Mouse (Mus musculus): ENCODE measurements around the gene Ccl24. TPM values are rescaled to one million over a fixed set of nuclear protein-coding genes. Genes with fewer than 3 reads are reported as not detected.
"Not testable (repeated sequence)": the region's sequence is repeated elsewhere in the genome, so short reads cannot be mapped to it uniquely, and the experiment has no call there.

Gene Ccl24
- 7.9 and 8.5 TPM in 2 replicates for polyA plus RNA-seq (2014; fragmentation: Nextera tagmentation; extraction: Ambion mirVana)

GRCm38 (mm10) chr5:135573006-135573405 lies at the start of gene Ccl24:
Gene Ccl24 (minus strand): TSS chr5:135573049.
- H3K4me1 ChIP-seq (replicated peaks; ENCODE audit: control insufficient read depth, insufficient read depth, low read length), result no peaks in the 10 kb centered on the region
- no peak for DNase-seq (ENCODE audit: low spot score)
- WGBS, result 47% methylated on average over 6 of the region's 6 CpGs
- 0 out of 2 replicates have a peak, but pooled peaks cover 5% of the 10 kb centered on the region for H3K27me3 ChIP-seq (replicated peaks; ENCODE audit: control insufficient read depth, insufficient read depth, low read length)
- no peak within 1 kb of the TSS for H3K9ac ChIP-seq (ENCODE audit: low read depth, low read length)
- no peaks in the 10 kb centered on the region for H3K36me3 ChIP-seq (ENCODE audit: control insufficient read depth, insufficient read depth, low read length)
- H3K4me2 ChIP-seq, result no peak within 1 kb of the TSS
- no peak within 1 kb of the TSS for H3K4me3 ChIP-seq (ENCODE audit: low read depth, low read length)
- ATAC-seq (replicated peaks; ENCODE audit: low FRiP score), result no peak
- no peak within 1 kb of the TSS for H3K27ac ChIP-seq (ENCODE audit: low read depth, low read length)
- H3K9me3 ChIP-seq (ENCODE audit: control insufficient read depth, low read length), result no peaks in the 10 kb centered on the region

- Histone ChIP-seq H3K4me3 (ENCODE audit: low read depth, low read length) (no peak overlapping the region), H3K4me2 (no peak overlapping the region), H3K9ac (ENCODE audit: low read depth, low read length) (no peak overlapping the region), H3K9me3 (ENCODE audit: control insufficient read depth, low read length) (no peaks in the 10 kb centered on the region), H3K27ac (ENCODE audit: low read depth, low read length) (no peak overlapping the region), H3K36me3 (ENCODE audit: control insufficient read depth, insufficient read depth, low read length) (no peaks in the 10 kb centered on the region), H3K4me1 (replicated peaks; ENCODE audit: control insufficient read depth, insufficient read depth, low read length) (no peaks in the 10 kb centered on the region), H3K27me3 (replicated peaks; ENCODE audit: control insufficient read depth, insufficient read depth, low read length) (no peaks in the 10 kb centered on the region)
- no peak for DNase-seq (ENCODE audit: low spot score)
- WGBS, result 70% methylated on average over 10 of the region's 10 CpGs
- ATAC-seq (replicated peaks; ENCODE audit: low FRiP score), result no peak
Measured at GRCm38 (mm10) chr5:135621725-135622124, 48.9 kb upstream of the Ccl24 start.

- no peaks in the 10 kb centered on the region for H3K9me3 ChIP-seq (ENCODE audit: control insufficient read depth, low read length)
- H3K27ac ChIP-seq (ENCODE audit: low read depth, low read length), result no peak overlapping the region
- WGBS, result 83% methylated on average over 9 of the region's 9 CpGs
- H3K27me3 ChIP-seq (replicated peaks; ENCODE audit: control insufficient read depth, insufficient read depth, low read length), result no peaks in the 10 kb centered on the region
- no peak overlapping the region for H3K4me2 ChIP-seq
- H3K4me1 ChIP-seq (replicated peaks; ENCODE audit: control insufficient read depth, insufficient read depth, low read length), result no peaks in the 10 kb centered on the region
- no peaks in the 10 kb centered on the region for H3K36me3 ChIP-seq (ENCODE audit: control insufficient read depth, insufficient read depth, low read length)
- no peak for ATAC-seq (replicated peaks; ENCODE audit: low FRiP score)
- H3K4me3 ChIP-seq (ENCODE audit: low read depth, low read length), result no peak overlapping the region
- DNase-seq (ENCODE audit: low spot score), result no peak
- H3K9ac ChIP-seq (ENCODE audit: low read depth, low read length), result no peak overlapping the region
Measured at GRCm38 (mm10) chr5:135620526-135620925, 47.7 kb upstream of the Ccl24 start.

- not testable (repeated sequence) for H3K36me3 ChIP-seq (ENCODE audit: control insufficient read depth, insufficient read depth, low read length); H3K9ac ChIP-seq (ENCODE audit: low read depth, low read length); DNase-seq (ENCODE audit: low spot score); H3K4me3 ChIP-seq (ENCODE audit: low read depth, low read length); ATAC-seq (replicated peaks; ENCODE audit: low FRiP score); H3K27me3 ChIP-seq (replicated peaks; ENCODE audit: control insufficient read depth, insufficient read depth, low read length); H3K4me2 ChIP-seq; H3K9me3 ChIP-seq (ENCODE audit: control insufficient read depth, low read length); H3K27ac ChIP-seq (ENCODE audit: low read depth, low read length); H3K4me1 ChIP-seq (replicated peaks; ENCODE audit: control insufficient read depth, insufficient read depth, low read length)
- 84% methylated on average over 10 of the region's 10 CpGs for WGBS
Measured at GRCm38 (mm10) chr5:135619741-135620140, 46.9 kb upstream of the Ccl24 start.

GRCm38 (mm10) chr5:135609794-135610193 lies 36.9 kb upstream of the Ccl24 start:
- no peak overlapping the region for H3K9ac ChIP-seq (ENCODE audit: low read depth, low read length)
- H3K4me3 ChIP-seq (ENCODE audit: low read depth, low read length), result no peak overlapping the region
- WGBS, result 59% methylated on average over 4 of the region's 4 CpGs
- H3K9me3 ChIP-seq (ENCODE audit: control insufficient read depth, low read length), result no peaks in the 10 kb centered on the region
- DNase-seq (ENCODE audit: low spot score) (no peak), ATAC-seq (replicated peaks; ENCODE audit: low FRiP score) (no peak)
- H3K36me3 ChIP-seq (ENCODE audit: control insufficient read depth, insufficient read depth, low read length), result no peaks in the 10 kb centered on the region
- no peak overlapping the region for H3K27ac ChIP-seq (ENCODE audit: low read depth, low read length)
- H3K27me3 ChIP-seq (replicated peaks; ENCODE audit: control insufficient read depth, insufficient read depth, low read length), result no peaks in the 10 kb centered on the region
- H3K4me1 ChIP-seq (replicated peaks; ENCODE audit: control insufficient read depth, insufficient read depth, low read length), result no peaks in the 10 kb centered on the region
- no peak overlapping the region for H3K4me2 ChIP-seq

GRCm38 (mm10) chr5:135607581-135607980 lies 34.7 kb upstream of the Ccl24 start:
- WGBS, result 49% methylated on average over 1 of the region's 1 CpGs
- ATAC-seq (replicated peaks; ENCODE audit: low FRiP score), result no peak

GRCm38 (mm10) chr5:135606717-135607116 lies 33.9 kb upstream of the Ccl24 start:
- DNase-seq (ENCODE audit: low spot score); ATAC-seq (replicated peaks; ENCODE audit: low FRiP score); H3K9ac ChIP-seq (ENCODE audit: low read depth, low read length); H3K27ac ChIP-seq (ENCODE audit: low read depth, low read length); H3K4me1 ChIP-seq (replicated peaks; ENCODE audit: control insufficient read depth, insufficient read depth, low read length); H3K36me3 ChIP-seq (ENCODE audit: control insufficient read depth, insufficient read depth, low read length); H3K4me3 ChIP-seq (ENCODE audit: low read depth, low read length); H3K9me3 ChIP-seq (ENCODE audit: control insufficient read depth, low read length); H3K27me3 ChIP-seq (replicated peaks; ENCODE audit: control insufficient read depth, insufficient read depth, low read length); H3K4me2 ChIP-seq: not testable (repeated sequence)
- no CpG with 5 or more reads among the region's 1 CpGs for WGBS

More at GRCm38 (mm10) chr5:135607581-135607980, 34.7 kb upstream of the Ccl24 start:
- H3K4me3 ChIP-seq (ENCODE audit: low read depth, low read length), result no peak overlapping the region
- H3K4me1 ChIP-seq (replicated peaks; ENCODE audit: control insufficient read depth, insufficient read depth, low read length), result no peaks in the 10 kb centered on the region
- no peaks in the 10 kb centered on the region for H3K36me3 ChIP-seq (ENCODE audit: control insufficient read depth, insufficient read depth, low read length)
- no peak overlapping the region for H3K4me2 ChIP-seq
- H3K9me3 ChIP-seq (ENCODE audit: control insufficient read depth, low read length), result peaks cover 4% of the 10 kb centered on the region; the same call in 1 of the 2 replicates
- H3K9ac ChIP-seq (ENCODE audit: low read depth, low read length), result no peak overlapping the region
- no peak overlapping the region for H3K27ac ChIP-seq (ENCODE audit: low read depth, low read length)
- no peak for DNase-seq (ENCODE audit: low spot score)
- H3K27me3 ChIP-seq (replicated peaks; ENCODE audit: control insufficient read depth, insufficient read depth, low read length), result no peaks in the 10 kb centered on the region

- H3K9me3 ChIP-seq (ENCODE audit: control insufficient read depth, low read length); H3K4me2 ChIP-seq; H3K36me3 ChIP-seq (ENCODE audit: control insufficient read depth, insufficient read depth, low read length); H3K27ac ChIP-seq (ENCODE audit: low read depth, low read length); H3K4me3 ChIP-seq (ENCODE audit: low read depth, low read length); H3K9ac ChIP-seq (ENCODE audit: low read depth, low read length); ATAC-seq (replicated peaks; ENCODE audit: low FRiP score); DNase-seq (ENCODE audit: low spot score); H3K4me1 ChIP-seq (replicated peaks; ENCODE audit: control insufficient read depth, insufficient read depth, low read length); H3K27me3 ChIP-seq (replicated peaks; ENCODE audit: control insufficient read depth, insufficient read depth, low read length): not testable (repeated sequence)
- WGBS, result no CpG with 5 or more reads among the region's 1 CpGs
Measured at GRCm38 (mm10) chr5:135604643-135605042, 31.8 kb upstream of the Ccl24 start.

- H3K27me3 ChIP-seq (replicated peaks; ENCODE audit: control insufficient read depth, insufficient read depth, low read length), result no peaks in the 10 kb centered on the region
- H3K4me2 ChIP-seq, result no peak overlapping the region
- no peaks in the 10 kb centered on the region for H3K9me3 ChIP-seq (ENCODE audit: control insufficient read depth, low read length)
- ATAC-seq (replicated peaks; ENCODE audit: low FRiP score) (no peak), DNase-seq (ENCODE audit: low spot score) (no peak)
- H3K9ac ChIP-seq (ENCODE audit: low read depth, low read length), result no peak overlapping the region
- no peak overlapping the region for H3K27ac ChIP-seq (ENCODE audit: low read depth, low read length)
- WGBS, result 76% methylated on average over 10 of the region's 12 CpGs
- no peaks in the 10 kb centered on the region for H3K4me1 ChIP-seq (replicated peaks; ENCODE audit: control insufficient read depth, insufficient read depth, low read length)
- no peak overlapping the region for H3K4me3 ChIP-seq (ENCODE audit: low read depth, low read length)
- H3K36me3 ChIP-seq (ENCODE audit: control insufficient read depth, insufficient read depth, low read length), result no peaks in the 10 kb centered on the region
Measured at GRCm38 (mm10) chr5:135589996-135590784, 17.3 kb upstream of the Ccl24 start.

Data from liver, embryonic 11.5 days (tissue).